Mouse (Mus musculus): Measurements from ENCODE around the gene Cytl1. TPM values are rescaled to one million over a fixed set of nuclear protein-coding genes. Genes with fewer than 3 reads are reported as not detected.

Cytl1 gene
- total and polyA plus RNA-seq, 2 experiments: 0.09 TPM; not detected in 1

- 70% methylated on average over 3 of the region's 3 CpGs for WGBS
- Histone ChIP-seq H3K27me3 (ENCODE audit: control insufficient read depth, insufficient read depth, low read length) (no peaks in the 10 kb centered on the region), H3K9ac (ENCODE audit: low read depth, low read length) (no peak overlapping the region), H3K4me1 (ENCODE audit: control insufficient read depth, insufficient read depth, low read length) (no peaks in the 10 kb centered on the region), H3K27ac (replicated peaks; ENCODE audit: insufficient read depth, low read depth, low read length) (no peak overlapping the region), H3K79me2 (ENCODE audit: control insufficient read depth, insufficient read depth, low read length) (no peaks in the 10 kb centered on the region), H3K36me3 (ENCODE audit: control insufficient read depth, insufficient read depth, low read length) (no peaks in the 10 kb centered on the region), H3K4me3 (ENCODE audit: insufficient read depth, low read depth, low read length) (no peak overlapping the region)
- TF ChIP-seq CTCF (IDR thresholded peaks at IDR 0.05; ENCODE audit: low read depth, low read length) (peak; percentile 52; the same call in 1 of the 2 replicates), POLR2A (IDR thresholded peaks at IDR 0.05; ENCODE audit: extremely low read depth, insufficient read depth, low read length) (no peak)
- DNase-seq (ENCODE audit: extremely low read depth, low read depth, low spot score): peak; percentile 3
Measured at GRCm38 (mm10) chr5:37708124-37708523, 27.2 kb upstream of the Cytl1 start.

DNA sequence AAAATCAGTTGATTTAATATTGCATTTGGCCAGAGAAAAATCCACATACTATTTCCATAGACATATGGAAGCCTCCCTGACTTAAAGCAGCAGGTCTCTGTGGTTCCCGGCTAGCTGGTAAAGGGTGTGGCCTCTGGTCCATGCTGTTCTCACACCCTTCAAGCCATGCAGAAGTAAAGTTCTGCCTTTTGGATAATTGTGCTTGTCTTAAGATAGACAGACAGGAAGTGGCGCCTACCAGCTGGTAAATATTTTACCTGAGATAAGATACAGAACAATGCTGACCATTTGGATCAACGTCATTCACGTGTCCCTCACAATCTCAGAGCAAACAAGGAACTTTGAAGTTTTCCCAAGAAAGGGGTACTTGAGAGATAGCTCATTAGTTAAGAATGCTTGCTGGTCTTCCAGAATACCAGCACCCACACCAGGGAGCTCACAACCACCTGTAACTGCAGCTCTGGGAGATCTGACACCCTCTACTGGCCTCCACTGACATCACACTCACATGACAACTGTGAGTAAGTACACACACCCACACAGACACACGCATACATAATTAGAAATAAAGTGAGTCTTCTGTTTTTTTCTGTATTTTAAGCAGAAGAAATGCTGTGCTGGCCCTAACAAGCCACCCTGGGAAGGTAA lies 25.9 kb upstream of the Cytl1 start:
- 46% methylated on average over 5 of the region's 5 CpGs for WGBS
- Histone ChIP-seq H3K27me3 (ENCODE audit: control insufficient read depth, insufficient read depth, low read length) (no peaks in the 10 kb centered on the region), H3K4me3 (ENCODE audit: insufficient read depth, low read depth, low read length) (no peak overlapping the region), H3K27ac (replicated peaks; ENCODE audit: insufficient read depth, low read depth, low read length) (no peak overlapping the region), H3K36me3 (ENCODE audit: control insufficient read depth, insufficient read depth, low read length) (no peaks in the 10 kb centered on the region), H3K9ac (ENCODE audit: low read depth, low read length) (no peak overlapping the region), H3K79me2 (ENCODE audit: control insufficient read depth, insufficient read depth, low read length) (no peaks in the 10 kb centered on the region), H3K4me1 (ENCODE audit: control insufficient read depth, insufficient read depth, low read length) (no peaks in the 10 kb centered on the region)
- DNase-seq (ENCODE audit: extremely low read depth, low read depth, low spot score): no peak
- TF ChIP-seq CTCF (IDR thresholded peaks at IDR 0.05; ENCODE audit: low read depth, low read length) (no peak), POLR2A (IDR thresholded peaks at IDR 0.05; ENCODE audit: extremely low read depth, insufficient read depth, low read length) (no peak)

DNA sequence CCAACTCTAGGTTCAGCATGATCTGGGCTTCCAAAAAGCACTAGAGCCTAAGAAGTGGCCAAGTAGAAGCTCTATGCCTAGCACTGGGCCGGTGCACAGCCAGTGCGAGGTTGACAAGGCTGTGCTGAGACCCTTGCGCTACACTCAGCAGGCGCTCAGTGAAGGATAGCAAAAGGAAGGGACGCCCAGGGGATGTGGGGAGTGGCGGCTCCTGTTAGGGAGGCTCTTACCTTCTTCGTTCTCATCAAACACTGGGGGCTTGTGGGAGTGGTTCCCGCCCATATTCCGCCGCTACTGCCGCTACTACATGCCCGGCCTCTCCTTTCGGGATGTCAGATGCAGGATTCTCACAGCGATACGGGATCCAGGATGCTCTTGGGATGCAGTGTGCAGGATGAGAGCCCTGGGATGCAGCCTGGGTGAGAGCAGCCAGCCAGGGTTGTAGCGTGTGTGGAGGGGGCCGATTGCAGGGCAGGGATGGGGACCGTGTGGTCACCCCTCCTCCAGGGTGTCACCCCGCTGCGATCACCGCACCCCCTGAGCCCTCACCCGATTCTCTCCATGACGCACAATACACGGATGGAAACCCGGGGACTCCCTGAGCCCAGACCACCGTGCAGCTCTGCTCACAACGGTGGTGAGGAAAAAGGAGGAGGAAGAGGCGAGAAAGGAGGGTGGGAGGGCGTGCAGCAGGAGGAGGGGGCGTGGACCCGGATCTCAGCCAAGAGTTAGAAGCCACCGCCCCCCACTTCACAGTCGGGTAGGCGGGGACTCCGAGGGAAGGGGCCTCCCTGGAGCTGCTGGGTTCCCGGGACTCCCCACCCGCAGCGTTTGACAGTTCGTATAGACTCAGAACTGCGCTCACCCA lies 18.6 kb upstream of the Cytl1 start, which contains the start of gene Stk32b:
Gene Stk32b (minus strand): TSS at position 667 of the 868 bp plus-strand sequence.
- H3K9ac ChIP-seq (ENCODE audit: low read depth, low read length): no peak within 1 kb of the TSS
- H3K79me2 ChIP-seq (ENCODE audit: control insufficient read depth, insufficient read depth, low read length): no peaks in the 10 kb centered on the region
- no peak within 1 kb of the TSS for H3K27ac ChIP-seq (replicated peaks; ENCODE audit: insufficient read depth, low read depth, low read length)
- TF ChIP-seq POLR2A (IDR thresholded peaks at IDR 0.05; ENCODE audit: extremely low read depth, insufficient read depth, low read length) (no peak), CTCF (IDR thresholded peaks at IDR 0.05; ENCODE audit: low read depth, low read length) (no peak)
- no peaks in the 10 kb centered on the region for H3K36me3 ChIP-seq (ENCODE audit: control insufficient read depth, insufficient read depth, low read length)
- H3K4me1 ChIP-seq (ENCODE audit: control insufficient read depth, insufficient read depth, low read length): no peaks in the 10 kb centered on the region
- 3% methylated on average over 39 of the region's 40 CpGs for WGBS
- peaks cover 6% of the 10 kb centered on the region; the same call in 1 of the 2 replicates for H3K27me3 ChIP-seq (ENCODE audit: control insufficient read depth, insufficient read depth, low read length)
- H3K4me3 ChIP-seq (ENCODE audit: insufficient read depth, low read depth, low read length): no peak within 1 kb of the TSS
- DNase-seq (ENCODE audit: extremely low read depth, low read depth, low spot score): no peak

DNA sequence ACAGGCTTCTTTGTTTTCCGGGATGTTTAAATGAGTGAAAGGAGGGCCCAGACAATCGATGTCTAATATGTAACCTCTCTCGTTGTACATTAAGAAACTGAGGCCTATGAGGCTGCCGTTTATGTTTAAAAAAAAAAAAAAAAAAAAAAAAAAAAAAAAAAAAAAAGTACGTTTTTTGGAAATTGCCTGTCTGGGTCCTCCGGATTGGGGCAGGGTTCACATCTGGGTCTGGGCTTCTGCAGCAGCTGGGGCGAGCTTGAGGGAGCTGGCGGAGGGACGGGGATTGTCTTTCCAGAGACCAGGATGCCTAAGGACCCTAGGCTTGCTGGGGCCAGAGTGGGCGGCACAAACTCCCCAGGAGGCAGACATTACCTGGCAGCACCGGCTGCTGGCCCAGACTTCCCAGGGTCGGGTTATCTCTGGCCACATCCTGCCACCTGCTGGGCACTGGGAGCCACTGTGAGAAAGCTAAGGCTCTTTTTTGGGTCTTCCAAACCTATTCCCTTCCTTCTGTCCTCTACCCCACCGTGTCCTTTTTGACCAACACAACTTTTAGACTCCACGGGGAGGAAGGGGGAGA lies 17.8 kb upstream of the Cytl1 start:
- no peak overlapping the region for H3K9ac ChIP-seq (ENCODE audit: low read depth, low read length)
- H3K27ac ChIP-seq (replicated peaks; ENCODE audit: insufficient read depth, low read depth, low read length): no peak overlapping the region
- no peaks in the 10 kb centered on the region for H3K4me1 ChIP-seq (ENCODE audit: control insufficient read depth, insufficient read depth, low read length)
- TF ChIP-seq CTCF (IDR thresholded peaks at IDR 0.05; ENCODE audit: low read depth, low read length) (peak; percentile 84), POLR2A (IDR thresholded peaks at IDR 0.05; ENCODE audit: extremely low read depth, insufficient read depth, low read length) (no peak)
- peaks cover 6% of the 10 kb centered on the region; the same call in 1 of the 2 replicates for H3K27me3 ChIP-seq (ENCODE audit: control insufficient read depth, insufficient read depth, low read length)
- H3K4me3 ChIP-seq (ENCODE audit: insufficient read depth, low read depth, low read length): no peak overlapping the region
- no peaks in the 10 kb centered on the region for H3K79me2 ChIP-seq (ENCODE audit: control insufficient read depth, insufficient read depth, low read length)
- no peaks in the 10 kb centered on the region for H3K36me3 ChIP-seq (ENCODE audit: control insufficient read depth, insufficient read depth, low read length)
- peak; percentile 12 for DNase-seq (ENCODE audit: extremely low read depth, low read depth, low spot score)
- WGBS: 4% methylated on average over 14 of the region's 14 CpGs

DNA sequence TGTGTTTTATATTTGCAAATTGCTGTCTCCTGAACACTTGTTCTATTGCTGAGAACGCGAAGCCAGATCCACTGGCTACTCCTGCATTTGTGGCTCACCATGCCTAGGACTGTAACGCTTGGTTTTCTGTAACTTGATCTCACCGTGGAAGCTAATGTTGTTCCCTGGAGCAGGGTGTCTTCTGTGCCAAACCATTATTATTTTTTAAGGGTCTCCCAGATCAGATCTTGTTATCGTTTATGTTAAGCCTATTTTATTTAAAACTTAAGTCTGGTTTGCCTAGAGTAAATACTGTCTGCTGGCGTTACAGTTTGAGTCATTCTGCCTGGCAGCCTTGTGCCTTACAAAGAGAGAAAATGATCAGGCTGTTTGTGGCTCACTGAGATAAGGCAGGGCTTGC lies 14.6 kb upstream of the Cytl1 start:
- no peaks in the 10 kb centered on the region for H3K36me3 ChIP-seq (ENCODE audit: control insufficient read depth, insufficient read depth, low read length)
- DNase-seq (ENCODE audit: extremely low read depth, low read depth, low spot score): no peak
- no peak overlapping the region for H3K4me3 ChIP-seq (ENCODE audit: insufficient read depth, low read depth, low read length)
- TF ChIP-seq CTCF (IDR thresholded peaks at IDR 0.05; ENCODE audit: low read depth, low read length) (no peak), POLR2A (IDR thresholded peaks at IDR 0.05; ENCODE audit: extremely low read depth, insufficient read depth, low read length) (no peak)
- 33% methylated on average over 6 of the region's 6 CpGs for WGBS
- H3K9ac ChIP-seq (ENCODE audit: low read depth, low read length): no peak overlapping the region
- H3K4me1 ChIP-seq (ENCODE audit: control insufficient read depth, insufficient read depth, low read length): no peaks in the 10 kb centered on the region
- H3K27me3 ChIP-seq (ENCODE audit: control insufficient read depth, insufficient read depth, low read length): peaks cover 6% of the 10 kb centered on the region; the same call in 1 of the 2 replicates
- no peaks in the 10 kb centered on the region for H3K79me2 ChIP-seq (ENCODE audit: control insufficient read depth, insufficient read depth, low read length)
- no peak overlapping the region for H3K27ac ChIP-seq (replicated peaks; ENCODE audit: insufficient read depth, low read depth, low read length)
